Mouse (Mus musculus) frontal cortex, adult (tissue): ENCODE measurements around the gene Dis3.
A peak's percentile ranks its signal among the peaks of the same experiment; 100 is the strongest.

Source experiments
- ATAC-seq: cut with Nextera tagmentation; 2 replicates; pipeline ENCODE4 v1.9.2; 2017; ENCODE audit warnings: mild to moderate bottlenecking, moderate library complexity, mixed read lengths; ENCODE audit not compliant: low TSS enrichment

Dis3 gene

DNA sequence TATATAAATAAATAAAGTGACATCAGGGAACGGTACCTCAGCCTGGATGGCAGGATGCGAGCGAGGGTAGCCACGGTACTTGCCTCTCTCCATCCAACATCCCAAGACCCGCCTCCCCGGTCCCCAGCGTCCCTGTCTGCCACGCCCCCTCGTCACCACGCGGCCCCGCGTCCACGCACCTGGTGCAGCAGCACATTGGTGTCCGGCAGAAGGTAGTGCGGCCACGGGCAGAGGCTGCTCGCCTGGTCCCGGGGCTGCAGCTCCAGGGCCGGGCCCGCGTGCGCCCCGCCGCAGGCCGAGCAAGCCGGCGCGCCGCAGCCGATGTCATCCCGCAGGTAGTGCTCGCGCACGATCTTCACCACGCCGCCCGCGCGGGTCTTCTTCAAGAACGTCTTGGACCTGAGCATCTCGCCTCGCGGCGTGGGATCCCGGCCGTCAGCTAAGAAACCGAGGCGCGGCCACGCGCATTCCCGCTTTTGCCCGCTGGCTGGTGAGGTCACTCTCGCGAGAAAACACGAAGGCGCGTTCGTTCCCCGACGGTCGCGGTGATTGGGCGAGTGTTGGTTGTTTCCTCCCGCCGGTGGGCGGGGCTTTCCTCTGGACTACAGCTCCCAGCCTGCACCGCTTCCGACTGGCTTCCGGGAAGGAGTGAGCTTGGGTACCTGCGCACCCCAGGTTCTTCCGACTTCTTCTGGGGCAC lies at the start of gene Dis3, which contains the start of gene Pibf1:
Dis3 (minus strand) TSS at position 504 of the 700 bp plus-strand sequence.
Pibf1 (plus strand) TSS at position 158 of the 700 bp plus-strand sequence.
- peak; percentile 99 for ATAC-seq

GRCm38 (mm10) chr14:99146841-99147240 lies 47.3 kb upstream of the Dis3 start:
- no peak for ATAC-seq

GRCm38 (mm10) chr14:99141786-99142633 lies 42.4 kb upstream of the Dis3 start:
- peak; percentile 96 for ATAC-seq

GRCm38 (mm10) chr14:99140036-99140435 lies 40.5 kb upstream of the Dis3 start:
- ATAC-seq = no peak

DNA sequence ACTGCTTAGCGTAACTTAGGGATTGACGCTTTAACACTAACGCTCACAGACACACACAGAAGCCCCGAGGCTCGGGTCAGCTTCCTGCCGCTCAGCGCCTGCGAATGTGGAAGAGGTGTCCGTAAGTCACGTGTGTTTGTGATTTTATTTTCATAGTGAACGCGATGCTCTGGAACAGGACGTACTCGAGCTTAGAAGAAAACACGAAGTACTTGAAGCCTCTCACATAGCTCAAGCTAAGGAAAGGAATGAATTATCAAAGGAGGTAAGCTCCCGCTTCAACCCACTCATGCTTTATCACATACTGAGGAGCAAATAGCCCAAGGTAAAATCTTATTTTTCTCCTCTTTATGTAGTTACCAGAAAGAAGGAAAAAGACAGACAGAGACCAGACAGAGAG lies 36.7 kb upstream of the Dis3 start:
- ATAC-seq = no peak

DNA sequence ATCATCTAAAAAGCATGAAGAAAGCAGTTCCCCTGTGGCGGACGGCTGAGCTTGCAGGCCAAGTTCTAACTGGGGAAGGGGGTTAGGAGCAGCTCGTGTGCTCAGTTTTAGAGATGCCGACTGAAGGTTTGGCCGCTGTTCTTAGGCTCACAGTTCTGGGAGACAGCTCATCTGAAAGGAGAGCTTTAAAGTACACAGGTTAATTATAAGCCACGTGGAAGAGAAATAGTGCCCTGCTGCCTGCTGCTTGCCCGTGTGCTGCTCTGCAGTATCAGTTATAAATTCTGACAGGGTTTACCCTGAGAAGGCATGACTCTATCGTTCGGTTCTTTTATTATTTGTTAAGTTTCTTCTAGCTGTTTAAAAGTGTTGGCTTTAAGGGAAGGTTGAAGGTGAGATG lies 36.2 kb upstream of the Dis3 start:
- no peak for ATAC-seq

DNA sequence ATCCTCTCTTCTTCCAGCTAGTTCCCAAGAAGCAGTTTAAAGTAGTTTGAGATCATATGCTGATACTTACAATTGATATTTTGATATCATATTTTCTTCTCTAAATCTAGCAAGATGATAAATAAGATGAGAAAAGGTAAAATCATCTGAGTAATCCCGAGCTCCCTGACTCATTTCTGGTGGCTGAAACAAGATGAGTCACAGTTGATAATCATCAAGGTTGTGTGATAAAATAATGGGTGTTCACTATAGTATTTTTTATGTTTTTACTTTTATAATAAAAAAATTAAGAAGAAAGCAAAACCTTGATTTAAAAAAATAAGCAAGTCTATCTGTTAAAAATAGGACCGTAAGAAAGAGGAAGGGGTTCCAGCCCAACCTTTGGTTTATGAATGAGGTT lies 34.5 kb upstream of the Dis3 start:
- ATAC-seq = no peak

DNA sequence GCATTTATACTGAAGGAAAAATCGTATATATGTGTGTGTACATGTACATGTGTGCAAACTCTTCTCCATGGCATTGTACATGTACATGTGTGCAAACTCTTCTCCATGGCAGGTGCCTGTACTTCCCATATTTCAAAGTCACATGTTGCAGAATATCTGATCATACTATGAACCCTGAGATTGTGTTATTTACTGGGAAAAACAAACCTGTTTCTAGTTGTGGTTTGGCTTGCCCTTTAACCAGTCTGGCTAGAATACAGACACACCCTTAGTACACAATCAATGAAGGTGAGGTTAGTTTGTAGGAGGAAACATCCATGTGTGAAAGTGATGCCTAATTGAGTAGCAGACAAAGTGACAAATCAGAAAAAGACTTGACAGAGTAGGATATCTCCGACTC lies 29.5 kb upstream of the Dis3 start:
- ATAC-seq = no peak

DNA sequence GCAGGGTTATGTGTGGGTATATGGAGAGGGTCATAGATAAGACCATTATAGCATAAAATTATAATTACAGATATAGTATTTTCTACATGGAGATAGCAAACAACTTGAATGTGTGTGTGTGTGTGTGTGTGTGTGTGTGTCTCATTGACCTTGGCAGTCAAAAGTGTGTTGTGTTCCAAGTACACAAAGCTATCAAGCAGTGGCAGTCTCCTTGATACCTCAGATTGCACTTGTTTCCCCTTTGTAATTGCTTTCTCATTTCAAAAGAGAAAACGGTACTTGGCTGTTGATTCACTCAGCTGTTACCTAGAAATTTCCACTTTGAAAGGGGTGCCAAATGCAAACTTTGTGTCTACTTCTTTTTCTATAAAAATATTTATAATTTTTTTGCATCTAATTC lies 27.9 kb upstream of the Dis3 start:
- ATAC-seq = no peak

GRCm38 (mm10) chr14:99126713-99127112 lies 27.1 kb upstream of the Dis3 start:
- ATAC-seq = no peak

- ATAC-seq = no peak
These were observed 24.5 kb upstream of the Dis3 start for GRCm38 (mm10) chr14:99124076-99124475.

DNA sequence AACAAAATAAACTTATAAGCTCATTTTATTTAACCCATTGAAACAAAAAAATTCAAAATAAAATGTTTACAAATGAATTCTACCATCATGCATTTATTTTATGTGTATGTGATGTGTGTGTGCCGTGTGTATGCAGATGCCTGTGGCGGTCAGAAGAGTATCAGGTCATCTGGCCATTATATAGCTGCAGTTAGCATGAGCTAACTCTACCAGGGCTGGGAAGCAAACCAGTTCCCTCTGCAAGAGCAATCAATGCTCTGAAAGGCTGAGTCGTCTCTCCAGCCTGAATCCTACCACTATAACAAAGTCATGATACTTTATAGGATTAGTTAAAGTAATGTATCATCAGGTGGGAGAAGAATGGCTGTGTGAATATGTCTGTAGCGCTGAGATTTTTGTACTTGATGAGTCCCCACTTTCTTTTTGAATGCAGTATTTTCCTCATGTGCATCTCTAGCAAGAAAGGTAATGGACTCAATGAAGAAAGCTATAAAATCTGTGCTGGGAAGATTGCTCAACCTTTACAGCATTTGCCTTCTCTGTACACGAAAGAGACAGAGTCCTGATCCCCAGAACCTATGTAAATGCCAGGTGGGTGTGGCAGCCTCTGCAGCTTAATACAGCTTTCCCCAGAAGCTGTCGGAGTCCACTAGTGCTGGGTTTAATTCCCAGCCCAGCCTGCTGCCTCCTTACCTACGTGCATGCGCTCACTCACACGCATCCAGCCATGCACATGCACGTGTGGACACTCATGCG lies 22.2 kb upstream of the Dis3 start:
- ATAC-seq = no peak

GRCm38 (mm10) chr14:99117576-99117975 lies 18.0 kb upstream of the Dis3 start:
- ATAC-seq = no peak

- no peak for ATAC-seq
These were observed 9.2 kb upstream of the Dis3 start for GRCm38 (mm10) chr14:99108762-99109161.

DNA sequence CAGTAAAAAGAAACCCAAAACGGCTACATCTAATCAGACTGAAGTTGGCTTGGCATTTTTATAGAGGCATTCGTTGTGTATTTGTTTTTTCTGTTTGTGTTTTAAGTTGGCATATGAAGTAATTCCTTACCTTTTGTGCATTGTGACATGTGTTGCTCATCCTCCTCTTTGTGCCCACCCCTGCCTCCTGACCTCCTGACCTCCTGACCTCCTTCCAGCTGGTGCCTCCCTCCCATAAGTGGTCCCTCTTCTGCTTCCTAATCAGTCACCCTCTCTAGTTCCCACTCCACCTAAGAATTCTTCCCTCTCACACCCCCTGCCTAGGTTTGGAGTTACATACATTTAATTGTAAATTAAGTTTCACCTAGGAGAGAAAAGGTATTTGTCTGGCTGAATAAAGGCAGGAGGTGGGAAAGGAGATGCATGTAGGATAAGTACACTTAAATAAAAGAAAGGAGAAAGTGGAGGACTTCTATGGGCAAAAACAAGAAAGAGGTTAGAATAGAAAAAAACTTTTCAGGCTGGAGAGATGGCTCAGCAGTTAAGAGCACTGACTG lies 8.1 kb upstream of the Dis3 start:
- no peak for ATAC-seq

DNA sequence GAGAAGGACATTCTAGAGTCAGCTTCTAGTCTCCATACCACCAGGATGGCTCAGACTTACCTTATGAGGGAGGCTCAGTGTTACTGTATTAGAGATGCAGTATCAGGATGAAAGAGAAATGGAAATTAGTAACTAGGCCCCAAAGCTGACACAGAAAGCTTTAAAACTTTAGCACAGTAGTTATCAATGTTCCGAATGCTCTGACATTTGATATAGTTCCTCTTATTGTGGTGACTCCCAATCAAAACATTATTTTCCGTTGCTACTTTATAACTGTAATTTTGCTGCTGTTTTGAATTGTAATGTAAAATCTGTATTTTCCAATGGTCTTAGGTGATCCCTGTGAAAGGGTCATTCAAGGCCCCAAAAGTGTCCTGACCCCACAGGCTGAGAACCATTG lies 7.1 kb upstream of the Dis3 start:
- no peak for ATAC-seq

DNA sequence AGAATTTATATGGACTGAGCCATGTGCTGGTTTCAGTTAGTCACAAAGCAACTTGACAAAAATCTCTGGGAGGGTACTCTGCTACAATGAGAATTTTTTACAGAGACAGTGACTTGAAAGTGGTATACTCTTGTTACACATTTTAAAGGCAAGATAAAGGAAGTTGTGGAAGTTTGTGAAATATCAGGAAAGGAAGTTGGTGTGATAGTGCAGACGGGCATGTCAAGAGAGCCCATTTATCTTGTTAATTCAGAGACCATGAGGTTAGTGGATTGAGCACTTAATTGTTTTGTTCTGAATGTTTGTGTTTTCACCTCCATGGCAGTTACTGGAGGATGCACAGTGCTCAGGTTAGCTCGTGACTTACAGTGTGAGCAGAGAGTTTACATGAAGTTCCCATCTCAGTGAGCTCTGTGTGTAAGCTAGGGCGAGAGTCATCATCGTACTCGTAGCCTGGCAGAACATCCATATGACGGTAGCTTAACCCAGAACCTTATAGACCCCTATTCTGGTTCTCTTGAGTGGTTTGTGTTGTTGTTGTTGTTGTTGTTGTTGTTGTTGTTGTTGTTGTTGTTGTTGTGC lies 5.1 kb upstream of the Dis3 start:
- ATAC-seq = no peak

DNA sequence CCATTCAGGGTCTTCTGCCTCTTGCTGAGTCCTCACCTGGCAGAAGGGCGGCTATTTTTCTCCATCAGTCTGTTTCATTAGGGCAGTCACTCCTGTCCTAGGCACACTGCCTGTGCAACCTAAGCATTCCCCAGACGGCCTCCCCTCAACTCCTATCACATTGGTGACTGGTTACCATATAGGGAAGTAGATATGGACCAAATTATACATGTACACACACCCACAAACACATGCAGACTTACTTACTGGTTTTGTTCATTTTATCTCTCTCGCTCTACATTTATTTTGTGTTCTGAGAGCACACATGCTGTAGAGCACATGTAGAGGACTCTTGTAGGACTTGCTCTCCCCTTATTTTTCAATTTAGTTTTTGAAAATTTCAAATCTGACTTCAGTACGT lies 3.5 kb upstream of the Dis3 start:
- no peak for ATAC-seq

DNA sequence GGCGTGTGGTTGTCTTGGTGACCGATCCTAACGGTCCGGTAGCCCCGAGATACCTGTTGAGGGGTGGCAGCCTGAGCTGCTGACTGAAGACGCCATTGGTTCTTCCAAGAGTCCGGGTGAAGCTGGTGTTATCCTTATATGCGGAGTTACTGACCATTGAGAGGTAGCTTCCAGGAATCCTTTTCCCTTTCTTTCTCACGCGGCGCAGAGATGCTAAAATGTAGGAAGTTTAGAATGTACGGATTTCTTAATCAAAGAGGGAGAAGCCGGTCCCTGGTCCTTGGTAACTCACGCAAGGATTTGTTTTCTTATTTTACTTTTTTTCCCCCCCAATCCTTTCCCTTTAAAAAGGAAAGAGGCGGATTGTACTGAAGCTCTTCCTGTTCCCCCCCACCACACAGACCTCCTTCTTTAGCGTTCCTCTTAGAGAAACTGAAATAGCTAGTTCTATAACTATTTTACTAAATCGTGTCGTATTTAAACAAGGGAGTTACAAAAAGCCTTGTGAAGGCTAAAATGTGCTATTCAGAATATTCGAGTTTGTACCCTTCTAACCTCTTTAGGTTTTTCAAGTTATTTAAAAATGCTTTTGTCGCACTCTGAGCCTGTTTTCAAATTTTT lies 507 bp upstream of the Dis3 start:
- ATAC-seq = peak; percentile 41

GRCm38 (mm10) chr14:99088947-99089346 lies 10.6 kb downstream of the Dis3 start:
- no peak for ATAC-seq

GRCm38 (mm10) chr14:99071146-99071545 lies 28.4 kb downstream of the Dis3 start:
- no peak for ATAC-seq
